Mouse (Mus musculus): ENCODE data around the gene Hsd17b12.

GRCm38 (mm10) chr2:94157592-94158519 is at the start of gene Hsd17b12:
- no peak for TF ChIP-seq CTCF (IDR thresholded peaks at IDR 0.05; ENCODE audit: low read depth)
- no peak for TF ChIP-seq EP300 (IDR thresholded peaks at IDR 0.05; ENCODE audit: low read depth)

Measured in heart, postnatal 0 days (tissue).